Mouse (Mus musculus) CH12.LX (cell line): ENCODE results near the gene Pde8a.

ENCODE experiments used
- BHLHE40 ChIP-seq: IDR thresholded peaks from 2 replicates; pipeline ENCODE4 v1.6.1; 2011; ENCODE audit warnings: mild to moderate bottlenecking, low read depth, low read length, improper control_type of control experiment
- CHD2 ChIP-seq: IDR thresholded peaks from 2 replicates; pipeline ENCODE4 v1.6.1; 2011; ENCODE audit warnings: low read length, improper control_type of control experiment
- CTCF ChIP-seq, 2 experiments: IDR thresholded peaks in 1 of 2; conservative IDR thresholded peaks in 1 of 2; 2 replicates each; pipeline ENCODE4 v1.5.1; 2011 to 2012; ENCODE audit warnings: low read depth in 2 of 2, low read length in 2 of 2, improper control_type of control experiment in 1 of 2, inconsistent platforms in 1 of 2, mild to moderate bottlenecking in 1 of 2, moderate library complexity in 1 of 2
- ELF1 ChIP-seq: IDR thresholded peaks from 2 replicates; pipeline ENCODE4 v1.6.1; 2014; ENCODE audit warnings: low read depth, mild to moderate bottlenecking, inconsistent platforms, low read length, improper control_type of control experiment
- GABPA ChIP-seq: IDR thresholded peaks from 2 replicates; pipeline ENCODE4 v1.6.1; 2012; ENCODE audit warnings: low read depth, low read length, improper control_type of control experiment, inconsistent platforms; ENCODE audit not compliant: insufficient replicate concordance
- HCFC1 ChIP-seq: IDR thresholded peaks from 2 replicates; pipeline ENCODE4 v1.6.1; 2012; ENCODE audit warnings: low read depth, mild to moderate bottlenecking, inconsistent platforms, low read length, improper control_type of control experiment
- MXI1 ChIP-seq: IDR thresholded peaks from 2 replicates; pipeline ENCODE4 v1.6.1; 2011; ENCODE audit warnings: mild to moderate bottlenecking, low read depth, low read length, improper control_type of control experiment
- MYC ChIP-seq: IDR thresholded peaks from 2 replicates; pipeline ENCODE4 v1.6.1; 2011; ENCODE audit warnings: low read depth, mild to moderate bottlenecking, improper control_type of control experiment, low read length
- POLR2A ChIP-seq: IDR thresholded peaks from 2 replicates; pipeline ENCODE4 v1.6.1; 2011; ENCODE audit warnings: low read depth, mild to moderate bottlenecking, improper control_type of control experiment, low read length

GRCm38 (mm10) chr7:81311581-81311980, 98.2 kb downstream of the Pde8a start:
- TF ChIP-seq POLR2A (no peak), GABPA (no peak), MXI1 (no peak), CTCF (conservative IDR thresholded peaks at IDR 0.05 in 1 of 2, IDR thresholded peaks at IDR 0.05 in 1 of 2; ENCODE audit: low read depth in 2 of 2, low read length in 2 of 2) (no peak), HCFC1 (no peak), CHD2 (no peak), ELF1 (no peak), MYC (no peak), BHLHE40 (no peak)
